Mouse (Mus musculus): ENCODE results near the gene Xrra1.

- TF ChIP-seq CTCF (IDR thresholded peaks at IDR 0.05), result no peak
- no peak for TF ChIP-seq EP300 (IDR thresholded peaks at IDR 0.05)
Measured at GRCm38 (mm10) chr7:99873965-99874364, 15.0 kb downstream of the Xrra1 start.
